Mouse (Mus musculus): ENCODE measurements at regions not wholly inside any gene's neighbourhood (a gene's known extent, or its start where the extent isn't known, plus 50 kb on each side); places are given as distances from the start of the nearest gene placed in this dataset.

DNA sequence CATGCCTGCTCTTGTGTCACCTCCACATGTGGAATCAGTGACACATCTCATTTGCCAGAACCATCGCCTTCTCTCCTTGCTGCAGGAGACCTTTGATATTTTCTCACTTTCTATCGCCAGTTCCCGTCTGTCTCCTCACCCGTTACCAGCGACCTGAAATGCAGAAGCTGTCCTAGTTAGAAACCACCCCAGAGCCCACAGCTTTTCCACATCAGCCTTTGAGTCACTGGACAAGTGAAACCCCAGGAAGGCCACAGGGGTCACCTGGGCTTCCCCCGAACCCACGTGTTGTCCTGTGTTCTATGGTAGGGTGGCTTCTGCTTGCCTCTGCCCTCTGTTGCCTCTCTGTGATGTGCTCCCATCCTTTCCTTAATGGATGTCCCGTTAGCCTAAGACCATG, 149.7 kb downstream of the 4933412E24Rik start:
- no peak overlapping the region for H3K27ac ChIP-seq (ENCODE audit: control insufficient read depth, low read depth, low read length)
- no peaks in the 10 kb centered on the region for H3K27me3 ChIP-seq (ENCODE audit: control insufficient read depth in 1 of 2, insufficient read depth in 2 of 2, low read length in 2 of 2)
- no peaks in the 10 kb centered on the region for H3K79me2 ChIP-seq (ENCODE audit: control insufficient read depth, insufficient read depth, low read length, poor library complexity)
- no peak for DNase-seq (ENCODE audit: low read depth, low spot score)
- H3K4me3 ChIP-seq (ENCODE audit: control insufficient read depth in 1 of 2, insufficient read depth in 1 of 2, low read depth in 2 of 2, low read length in 2 of 2) = no peak overlapping the region
- no peaks in the 10 kb centered on the region for H3K4me1 ChIP-seq (ENCODE audit: control insufficient read depth in 1 of 2, insufficient read depth in 2 of 2, low read length in 2 of 2)
- no peak overlapping the region for H3K9ac ChIP-seq (ENCODE audit: control insufficient read depth, low read depth, low read length, poor library complexity, severe bottlenecking)
- no peaks in the 10 kb centered on the region for H3K9me3 ChIP-seq (replicated peaks; ENCODE audit: insufficient read depth, low read length)
- no peaks in the 10 kb centered on the region for H3K36me3 ChIP-seq (ENCODE audit: control insufficient read depth in 1 of 2, insufficient read depth in 2 of 2, low read length in 2 of 2)
- no peak for TF ChIP-seq KAT2A (conservative IDR thresholded peaks at IDR 0.05; ENCODE audit: low read depth, low read length)
- no peak for TF ChIP-seq RAD21 (IDR thresholded peaks at IDR 0.05; ENCODE audit: low read depth, low read length)
- TF ChIP-seq TCF12 (IDR thresholded peaks at IDR 0.05; ENCODE audit: low read depth, low read length) = no peak
- no peak for TF ChIP-seq NRF1 (IDR thresholded peaks at IDR 0.05; ENCODE audit: insufficient read depth, low read depth, low read length, poor library complexity, severe bottlenecking)
- TF ChIP-seq E2F4 (IDR thresholded peaks at IDR 0.05; ENCODE audit: borderline replicate concordance, low read depth, low read length) = no peak
- no peak for TF ChIP-seq CHD2 (IDR thresholded peaks at IDR 0.05; ENCODE audit: low read length)
- TF ChIP-seq BHLHE40 (IDR thresholded peaks at IDR 0.05; ENCODE audit: borderline replicate concordance, low read depth, low read length) = no peak
- TF ChIP-seq POLR2A (IDR thresholded peaks at IDR 0.05; ENCODE audit: control insufficient read depth in 1 of 2, insufficient read depth in 1 of 2, low read depth in 1 of 2, low read length in 2 of 2, poor library complexity in 1 of 2) = no peak
- no peak for TF ChIP-seq HCFC1 (IDR thresholded peaks at IDR 0.05; ENCODE audit: low read depth, low read length)
- no peak for TF ChIP-seq ETS1 (IDR thresholded peaks at IDR 0.05; ENCODE audit: low read depth, low read length)
- TF ChIP-seq TAL1 (IDR thresholded peaks at IDR 0.05; ENCODE audit: low read length) = no peak
- TF ChIP-seq ZMIZ1 (IDR thresholded peaks at IDR 0.05; ENCODE audit: low read depth, low read length) = no peak
- TF ChIP-seq SMC3 (IDR thresholded peaks at IDR 0.05; ENCODE audit: low read depth, low read length) = no peak

- Histone ChIP-seq H3K4me1 (ENCODE audit: control insufficient read depth in 1 of 2, insufficient read depth in 2 of 2, low read length in 2 of 2) (no peaks in the 10 kb centered on the region), H3K4me3 (ENCODE audit: control insufficient read depth in 1 of 2, insufficient read depth in 1 of 2, low read depth in 2 of 2, low read length in 2 of 2) (no peak overlapping the region)
- peak; percentile 31 for DNase-seq (ENCODE audit: low read depth, low spot score)
These were observed 151.5 kb downstream of the 4933412E24Rik start for GRCm38 (mm10) chr15:59864746-59865499.

More at GRCm38 (mm10) chr15:59864746-59865499, 151.5 kb downstream of the 4933412E24Rik start:
- TF ChIP-seq BHLHE40 (IDR thresholded peaks at IDR 0.05; ENCODE audit: borderline replicate concordance, low read depth, low read length) (no peak), RAD21 (IDR thresholded peaks at IDR 0.05; ENCODE audit: low read depth, low read length) (peak; percentile 39), MAZ (IDR thresholded peaks at IDR 0.05; ENCODE audit: low read depth, low read length) (no peak), POLR2AphosphoS5 (IDR thresholded peaks at IDR 0.05; ENCODE audit: borderline replicate concordance, low read depth, low read length) (no peak), CTCF (IDR thresholded peaks at IDR 0.05 in 2 of 3, conservative IDR thresholded peaks at IDR 0.05 in 1 of 3; ENCODE audit: control insufficient read depth in 1 of 3, insufficient read depth in 1 of 3, low read depth in 2 of 3, low read length in 3 of 3, poor library complexity in 1 of 3, severe bottlenecking in 1 of 3) (peak; percentile 55 to 58 (median 58)), ETS1 (IDR thresholded peaks at IDR 0.05; ENCODE audit: low read depth, low read length) (no peak), SMC3 (IDR thresholded peaks at IDR 0.05; ENCODE audit: low read depth, low read length) (peak; percentile 72), NELFE (IDR thresholded peaks at IDR 0.05; ENCODE audit: low read depth, low read length) (no peak)
- no peaks in the 10 kb centered on the region for H3K27me3 ChIP-seq (ENCODE audit: control insufficient read depth in 1 of 2, insufficient read depth in 2 of 2, low read length in 2 of 2)
- no peak overlapping the region for H3K27ac ChIP-seq (ENCODE audit: control insufficient read depth, low read depth, low read length)
- H3K79me2 ChIP-seq (ENCODE audit: control insufficient read depth, insufficient read depth, low read length, poor library complexity) = no peaks in the 10 kb centered on the region
- H3K9ac ChIP-seq (ENCODE audit: control insufficient read depth, low read depth, low read length, poor library complexity, severe bottlenecking) = no peak overlapping the region
- no peaks in the 10 kb centered on the region for H3K36me3 ChIP-seq (ENCODE audit: control insufficient read depth in 1 of 2, insufficient read depth in 2 of 2, low read length in 2 of 2)
- no peaks in the 10 kb centered on the region for H3K9me3 ChIP-seq (replicated peaks; ENCODE audit: insufficient read depth, low read length)

All from MEL (cell line).